Mouse (Mus musculus) embryonic facial prominence, embryonic 10.5 days (tissue): ENCODE data around the gene 2700081O15Rik. TPM values are rescaled to one million over a fixed set of nuclear protein-coding genes. Genes with fewer than 3 reads are reported as not detected.

Experiments
- DNase-seq: peaks from one replicate; pipeline ENCODE4 v3.0.0-alpha.2; 2017; ENCODE audit warnings: low spot score
- H3K27ac ChIP-seq: fragments of 300-500 bp; sonication (generic); replicated peaks from 2 replicates; pipeline ENCODE4 v1.5.1; 2016; ENCODE audit warnings: mild to moderate bottlenecking
- H3K27me3 ChIP-seq: fragments of 300-500 bp; sonication (generic); replicated peaks from 2 replicates; pipeline ENCODE4 v1.6.1; 2016; ENCODE audit warnings: low read depth, mild to moderate bottlenecking; ENCODE audit not compliant: poor library complexity, severe bottlenecking
- H3K36me3 ChIP-seq: fragments of 300-500 bp; sonication (generic); replicated peaks from 2 replicates; pipeline ENCODE4 v1.6.1; 2016; ENCODE audit warnings: mild to moderate bottlenecking, moderate library complexity
- H3K4me1 ChIP-seq: fragments of 300-500 bp; sonication (generic); 2 replicates; pipeline ENCODE4 v1.6.1; 2016
- H3K4me3 ChIP-seq: fragments of 300-500 bp; sonication (generic); 2 replicates; pipeline ENCODE4 v1.5.1; 2016; ENCODE audit warnings: mild to moderate bottlenecking, moderate library complexity
- H3K9me3 ChIP-seq: fragments of 300-500 bp; sonication (generic); 2 replicates; pipeline ENCODE4 v1.6.1; 2016; ENCODE audit warnings: mild to moderate bottlenecking
- WGBS: fragments of 180-500 bp; shearing (Covaris S2); methylation state at CpG from one replicate; pipeline ENCODE4 v1.1.7; 2016; 5-methylcytosine and 5-hydroxymethylcytosine counted together
- microRNA-seq: library from miRNA; unstranded; fragments of <30 nt; microRNA quantifications from one replicate; pipeline ENCODE4, GENCODE M21; 2017
- polyA plus RNA-seq: library from polyadenylated mRNA; unstranded; fragments of >200 nt; fragmentation: Nextera tagmentation; extraction: Ambion mirVana; gene quantifications from 2 replicates; pipeline ENCODE4 v1.2.1, GENCODE M21; 2016

Gene 2700081O15Rik
- polyA plus RNA-seq, 1 experiment from 2014 or later = 7.1 TPM

GRCm38 (mm10) chr19:7458901-7459300 lies 41.5 kb downstream of the 2700081O15Rik start:
- H3K27ac ChIP-seq = no peak overlapping the region
- H3K4me1 ChIP-seq = no peaks in the 10 kb centered on the region
- H3K9me3 ChIP-seq = no peaks in the 10 kb centered on the region
- peaks cover 34% of the 10 kb centered on the region for H3K36me3 ChIP-seq
- H3K4me3 ChIP-seq = no peak overlapping the region
- no peak for DNase-seq
- no peaks in the 10 kb centered on the region for H3K27me3 ChIP-seq

- DNase-seq = no peak
- H3K4me1 ChIP-seq = no peaks in the 10 kb centered on the region
- H3K4me3 ChIP-seq = no peak overlapping the region
- H3K36me3 ChIP-seq = peaks cover 34% of the 10 kb centered on the region
- no peaks in the 10 kb centered on the region for H3K9me3 ChIP-seq
- 96% methylated on average over 2 of the region's 2 CpGs for WGBS
- no peaks in the 10 kb centered on the region for H3K27me3 ChIP-seq
- no peak overlapping the region for H3K27ac ChIP-seq
Observed at GRCm38 (mm10) chr19:7459370-7459769, 41.9 kb downstream of the 2700081O15Rik start.

- Histone ChIP-seq H3K27me3 (no peaks in the 10 kb centered on the region), H3K36me3 (peaks cover 46% of the 10 kb centered on the region), H3K4me1 (no peaks in the 10 kb centered on the region), H3K27ac (no peak overlapping the region), H3K9me3 (no peaks in the 10 kb centered on the region), H3K4me3 (no peak overlapping the region)
- DNase-seq = no peak
Observed at GRCm38 (mm10) chr19:7467915-7468314, 50.5 kb downstream of the 2700081O15Rik start.

GRCm38 (mm10) chr19:7470643-7471042 lies 53.2 kb downstream of the 2700081O15Rik start:
- no peak overlapping the region for H3K27ac ChIP-seq
- no peaks in the 10 kb centered on the region for H3K27me3 ChIP-seq
- no peaks in the 10 kb centered on the region for H3K4me1 ChIP-seq
- DNase-seq = no peak
- no peak overlapping the region for H3K4me3 ChIP-seq
- 95% methylated on average over 2 of the region's 2 CpGs for WGBS
- no peaks in the 10 kb centered on the region for H3K9me3 ChIP-seq
- H3K36me3 ChIP-seq = peaks cover 60% of the 10 kb centered on the region

Small RNAs within 50 kb of the gene (microRNA-seq; reads per million reads assigned to microRNA genes)
- 3.0 reads per million, percentile 2 among the genes with 10 or more reads in this experiment for gene Mir6991

Other genes with a start within 250 kb of the 2700081O15Rik start
- gene Otub1, start 211.3 kb upstream of the 2700081O15Rik start, polyA plus RNA-seq = 275 and 276 TPM in 2 replicates
- 867 and 877 TPM in 2 replicates for gene Cox8a, start 200.0 kb upstream of the 2700081O15Rik start, polyA plus RNA-seq
- 93.2 and 94.4 TPM in 2 replicates for gene Naa40, start 176.4 kb upstream of the 2700081O15Rik start, polyA plus RNA-seq
- gene Rcor2, start 150.3 kb upstream of the 2700081O15Rik start, polyA plus RNA-seq = 51.0 and 58.6 TPM in 2 replicates
- 48.5 and 49.1 TPM in 2 replicates for gene Mark2, start 75.8 kb upstream of the 2700081O15Rik start, polyA plus RNA-seq
- gene Spindoc, start 34.6 kb upstream of the 2700081O15Rik start, polyA plus RNA-seq = 44.5 and 51.7 TPM in 2 replicates
- 145 and 153 TPM in 2 replicates for gene Rtn3, start 65.7 kb downstream of the 2700081O15Rik start, polyA plus RNA-seq
- gene Atl3, start 76.4 kb downstream of the 2700081O15Rik start, polyA plus RNA-seq = 6.4 and 8.5 TPM in 2 replicates
- 6.5 and 7.3 TPM in 2 replicates for gene Pla2g16, start 139.8 kb downstream of the 2700081O15Rik start, polyA plus RNA-seq
- gene Lgals12, start 189.6 kb downstream of the 2700081O15Rik start, polyA plus RNA-seq = 0.08 and 0.24 TPM in 2 replicates
- not detected in 2 replicates for gene Hrasls5, start 194.9 kb downstream of the 2700081O15Rik start, polyA plus RNA-seq